Mouse (Mus musculus): ENCODE measurements around the gene Atf4. TPM values are rescaled to one million over a fixed set of nuclear protein-coding genes. Genes with fewer than 3 reads are reported as not detected.
A peak's percentile ranks its signal among the peaks of the same experiment; 100 is the strongest.

Atf4 gene
- total and polyA plus RNA-seq, 2 experiments from 2014 or later, result 104 to 157 TPM

GRCm38 (mm10) chr15:80303779-80304178 lies 48.8 kb downstream of the Atf4 start:
- ATAC-seq (0 out of 2 replicates have a peak, but pooled peaks have one; percentile 17), DNase-seq (ENCODE audit: low spot score) (no peak)
- no peaks in the 10 kb centered on the region for H3K9me3 ChIP-seq (ENCODE audit: low read length)
- no peaks in the 10 kb centered on the region for H3K27me3 ChIP-seq (ENCODE audit: insufficient read depth, low read length)
- H3K4me3 ChIP-seq (ENCODE audit: low read length), result no peak overlapping the region
- no peak overlapping the region for H3K9ac ChIP-seq (replicated peaks; ENCODE audit: low read length)
- H3K36me3 ChIP-seq (ENCODE audit: insufficient read depth, low read length), result no peaks in the 10 kb centered on the region
- no peak overlapping the region for H3K27ac ChIP-seq
- WGBS, result 63% methylated on average over 14 of the region's 14 CpGs
- no peaks in the 10 kb centered on the region for H3K4me1 ChIP-seq (ENCODE audit: insufficient read depth, low read length)
- TF ChIP-seq CTCF (IDR thresholded peaks at IDR 0.05; ENCODE audit: low read depth), result no peak
- H3K4me2 ChIP-seq (ENCODE audit: low read depth, low read length), result no peak overlapping the region

- DNase-seq (ENCODE audit: low spot score), result no peak
- WGBS, result 56% methylated on average over 12 of the region's 12 CpGs
Observed at GRCm38 (mm10) chr15:80304188-80304587, 49.2 kb downstream of the Atf4 start.

GRCm38 (mm10) chr15:80306146-80306545 lies 51.2 kb downstream of the Atf4 start:
- no peaks in the 10 kb centered on the region for H3K4me1 ChIP-seq (ENCODE audit: insufficient read depth, low read length)
- H3K27ac ChIP-seq, result no peak overlapping the region
- H3K9ac ChIP-seq (replicated peaks; ENCODE audit: low read length), result no peak overlapping the region
- DNase-seq (ENCODE audit: low spot score) (no peak), ATAC-seq (no peak)
- TF ChIP-seq CTCF (IDR thresholded peaks at IDR 0.05; ENCODE audit: low read depth), result no peak
- 46% methylated on average over 8 of the region's 8 CpGs for WGBS
- H3K36me3 ChIP-seq (ENCODE audit: insufficient read depth, low read length), result no peaks in the 10 kb centered on the region
- no peaks in the 10 kb centered on the region for H3K9me3 ChIP-seq (ENCODE audit: low read length)
- no peak overlapping the region for H3K4me2 ChIP-seq (ENCODE audit: low read depth, low read length)
- H3K4me3 ChIP-seq (ENCODE audit: low read length), result no peak overlapping the region
- no peaks in the 10 kb centered on the region for H3K27me3 ChIP-seq (ENCODE audit: insufficient read depth, low read length)

More at GRCm38 (mm10) chr15:80304188-80304587, 49.2 kb downstream of the Atf4 start:
- H3K4me2 ChIP-seq (ENCODE audit: low read depth, low read length), result no peak overlapping the region
- no peak overlapping the region for H3K27ac ChIP-seq
- no peaks in the 10 kb centered on the region for H3K9me3 ChIP-seq (ENCODE audit: low read length)
- H3K36me3 ChIP-seq (ENCODE audit: insufficient read depth, low read length), result no peaks in the 10 kb centered on the region
- H3K4me3 ChIP-seq (ENCODE audit: low read length), result no peak overlapping the region
- no peaks in the 10 kb centered on the region for H3K27me3 ChIP-seq (ENCODE audit: insufficient read depth, low read length)
- no peak for TF ChIP-seq CTCF (IDR thresholded peaks at IDR 0.05; ENCODE audit: low read depth)
- H3K4me1 ChIP-seq (ENCODE audit: insufficient read depth, low read length), result no peaks in the 10 kb centered on the region
- H3K9ac ChIP-seq (replicated peaks; ENCODE audit: low read length), result no peak overlapping the region
- ATAC-seq, result no peak

Other genes starting within 250 kb of the Atf4 start
- 31.0 and 33.4 TPM in 2 replicates for gene Pdgfb, start 240.2 kb upstream of the Atf4 start, total RNA-seq (2014; rRNA removed)
- gene Pdgfb, start 240.2 kb upstream of the Atf4 start, polyA plus RNA-seq (2015; fragmentation: Nextera tagmentation; extraction: Ambion mirVana), result 8.3 and 9.5 TPM in 2 replicates
- 155 and 157 TPM in 2 replicates for gene Syngr1, start 163.8 kb upstream of the Atf4 start, total RNA-seq (2014; rRNA removed)
- gene Syngr1, start 163.8 kb upstream of the Atf4 start, polyA plus RNA-seq (2015; fragmentation: Nextera tagmentation; extraction: Ambion mirVana), result 73.4 and 78.6 TPM in 2 replicates
- gene Rpl3, start 163.3 kb upstream of the Atf4 start, total RNA-seq (2014; rRNA removed), result 599 and 600 TPM in 2 replicates
- 527 and 544 TPM in 2 replicates for gene Rpl3, start 163.3 kb upstream of the Atf4 start, polyA plus RNA-seq (2015; fragmentation: Nextera tagmentation; extraction: Ambion mirVana)
- 55.0 and 58.6 TPM in 2 replicates for gene Tab1, start 122.1 kb upstream of the Atf4 start, total RNA-seq (2014; rRNA removed)
- 26.5 and 27.9 TPM in 2 replicates for gene Tab1, start 122.1 kb upstream of the Atf4 start, polyA plus RNA-seq (2015; fragmentation: Nextera tagmentation; extraction: Ambion mirVana)
- gene Mgat3, start 81.5 kb upstream of the Atf4 start, total RNA-seq (2014; rRNA removed), result 99.6 and 106 TPM in 2 replicates
- 13.2 and 13.5 TPM in 2 replicates for gene Mgat3, start 81.5 kb upstream of the Atf4 start, polyA plus RNA-seq (2015; fragmentation: Nextera tagmentation; extraction: Ambion mirVana)
- 46.3 and 51.1 TPM in 2 replicates for gene Mief1, start 21.2 kb upstream of the Atf4 start, total RNA-seq (2014; rRNA removed)
- 20.3 and 22.0 TPM in 2 replicates for gene Mief1, start 21.2 kb upstream of the Atf4 start, polyA plus RNA-seq (2015; fragmentation: Nextera tagmentation; extraction: Ambion mirVana)
- not detected in 2 replicates for gene AC140267.1, start 19.3 kb upstream of the Atf4 start, total RNA-seq (2014; rRNA removed)
- not detected in 2 replicates for gene AC140267.1, start 19.3 kb upstream of the Atf4 start, polyA plus RNA-seq (2015; fragmentation: Nextera tagmentation; extraction: Ambion mirVana)
- gene Rps19bp1, start 9.1 kb downstream of the Atf4 start, total RNA-seq (2014; rRNA removed), result 29.0 and 51.6 TPM in 2 replicates
- gene Rps19bp1, start 9.1 kb downstream of the Atf4 start, polyA plus RNA-seq (2015; fragmentation: Nextera tagmentation; extraction: Ambion mirVana), result 78.4 and 81.3 TPM in 2 replicates
- gene Cacna1i, start 32.1 kb downstream of the Atf4 start, total RNA-seq (2014; rRNA removed), result 10.8 and 14.0 TPM in 2 replicates
- 0.47 and 0.50 TPM in 2 replicates for gene Cacna1i, start 32.1 kb downstream of the Atf4 start, polyA plus RNA-seq (2015; fragmentation: Nextera tagmentation; extraction: Ambion mirVana)

All from hindbrain, postnatal 0 days (tissue).